Mouse (Mus musculus) brain, embryonic 14.5 days (tissue): ENCODE results near the gene Lrfn3.

Source experiments
- CTCF ChIP-seq: fragments of 200-500 bp; IDR thresholded peaks from 2 replicates; pipeline ENCODE4 v1.5.1; 2012; ENCODE audit warnings: inconsistent platforms, mild to moderate bottlenecking, moderate library complexity, borderline replicate concordance; ENCODE audit not compliant: insufficient read depth, insufficient read length; ENCODE audit errors: extremely low read depth
- POLR2A ChIP-seq: fragments of 200-500 bp; IDR thresholded peaks from 2 replicates; pipeline ENCODE4 v1.6.1; 2012; ENCODE audit warnings: mild to moderate bottlenecking, inconsistent platforms, borderline replicate concordance; ENCODE audit not compliant: poor library complexity, insufficient read depth, insufficient read length, severe bottlenecking; ENCODE audit errors: extremely low read depth

- TF ChIP-seq CTCF = peak; percentile 90
- TF ChIP-seq POLR2A = no peak
Measured at GRCm38 (mm10) chr7:30347828-30348227, 14.7 kb downstream of the Lrfn3 start.
